Mouse (Mus musculus): Measurements from ENCODE around the gene Nelfe.

- TF ChIP-seq CTCF (IDR thresholded peaks at IDR 0.05): no peak
- TF ChIP-seq POLR2A (IDR thresholded peaks at IDR 0.05; ENCODE audit: insufficient read depth, low read depth, low read length): no peak
- no peak for TF ChIP-seq EP300 (IDR thresholded peaks at IDR 0.05; ENCODE audit: insufficient read depth, low read depth, low read length)
Measured at GRCm38 (mm10) chr17:34895724-34896123, 45.5 kb downstream of the Nelfe start.
